Mouse (Mus musculus) liver, postnatal 0 days (tissue): ENCODE measurements around the gene Nell1. TPM values are rescaled to one million over a fixed set of nuclear protein-coding genes. Genes with fewer than 3 reads are reported as not detected.

Experiments used
- ATAC-seq: fragments of 200-750 bp; cut with Nextera tagmentation; 2 replicates; pipeline ENCODE4 v1.8.0; 2017; ENCODE audit warnings: mild to moderate bottlenecking, moderate library complexity
- DNase-seq: peaks from one replicate; pipeline ENCODE4 v3.0.0-alpha.2; 2016
- H3K27ac ChIP-seq: fragments of 300-500 bp; sonication (generic); 2 replicates; pipeline ENCODE4 v1.5.1; 2014; ENCODE audit warnings: antibody characterized with exemption, moderate library complexity, mild to moderate bottlenecking, low read depth
- H3K27me3 ChIP-seq: fragments of 300-500 bp; sonication (generic); 2 replicates; pipeline ENCODE4 v1.6.1; 2014; ENCODE audit warnings: low read length, control low read depth, mixed read lengths; ENCODE audit not compliant: insufficient read depth
- H3K36me3 ChIP-seq: fragments of 300-500 bp; sonication (generic); replicated peaks from 2 replicates; pipeline ENCODE4 v1.6.1; 2014; ENCODE audit warnings: mild to moderate bottlenecking, control low read depth, low read length, moderate library complexity, mixed read lengths; ENCODE audit not compliant: insufficient read depth
- H3K4me1 ChIP-seq: fragments of 300-500 bp; sonication (generic); 2 replicates; pipeline ENCODE4 v1.6.1; 2014; ENCODE audit warnings: antibody characterized with exemption, mild to moderate bottlenecking, control low read depth; ENCODE audit not compliant: insufficient read depth
- H3K4me2 ChIP-seq: fragments of 300-500 bp; sonication (generic); 2 replicates; pipeline ENCODE4 v1.6.1; 2014; ENCODE audit warnings: low read depth, mild to moderate bottlenecking, low read length, moderate library complexity, mixed read lengths
- H3K4me3 ChIP-seq: fragments of 300-500 bp; sonication (generic); 2 replicates; pipeline ENCODE4 v1.5.1; 2014; ENCODE audit warnings: low read depth, low read length
- H3K9ac ChIP-seq: fragments of 300-500 bp; sonication (generic); replicated peaks from 2 replicates; pipeline ENCODE4 v1.6.1; 2014; ENCODE audit warnings: mild to moderate bottlenecking, moderate library complexity
- H3K9me3 ChIP-seq: fragments of 300-500 bp; sonication (generic); 2 replicates; pipeline ENCODE4 v1.6.1; 2016; ENCODE audit warnings: mild to moderate bottlenecking, control low read depth, low read length, mixed read lengths
- CTCF ChIP-seq: sonication (generic); IDR thresholded peaks from 2 replicates; pipeline ENCODE4 v1.5.1; 2016; ENCODE audit warnings: antibody characterized with exemption, low read depth
- EP300 ChIP-seq: IDR thresholded peaks from 2 replicates; pipeline ENCODE4 v1.6.1; 2016; ENCODE audit warnings: antibody characterized with exemption, low read depth, mild to moderate bottlenecking
- WGBS: fragments of 180-500 bp; shearing (Covaris S2); extraction: QIAGEN DNeasy Blood & Tissue Kit; methylation state at CpG from one replicate; pipeline ENCODE4 v1.1.7; 2014; ENCODE audit not compliant: insufficient replicate concordance; 5-methylcytosine and 5-hydroxymethylcytosine counted together
- polyA plus RNA-seq: library from polyadenylated mRNA; unstranded; fragments of >200 nt; fragmentation: Nextera tagmentation; extraction: Ambion mirVana; gene quantifications from 2 replicates; pipeline ENCODE4 v1.2.1, GENCODE M21; 2015

Nell1 gene
- polyA plus RNA-seq, 1 experiment from 2014 or later, result not detected

GRCm38 (mm10) chr7:49942490-49942889, 32.2 kb upstream of the Nell1 start:
- ATAC-seq, result no peak
- no peak overlapping the region for H3K27ac ChIP-seq
- no peaks in the 10 kb centered on the region for H3K27me3 ChIP-seq
- no peak overlapping the region for H3K9ac ChIP-seq
- DNase-seq, result no peak
- no peak overlapping the region for H3K4me2 ChIP-seq
- H3K4me1 ChIP-seq, result no peaks in the 10 kb centered on the region
- no peak overlapping the region for H3K4me3 ChIP-seq
- no peak for TF ChIP-seq CTCF
- no peak for TF ChIP-seq EP300
- 49% methylated on average over 5 of the region's 5 CpGs for WGBS
- H3K9me3 ChIP-seq, result no peaks in the 10 kb centered on the region
- H3K36me3 ChIP-seq, result no peaks in the 10 kb centered on the region

DNA sequence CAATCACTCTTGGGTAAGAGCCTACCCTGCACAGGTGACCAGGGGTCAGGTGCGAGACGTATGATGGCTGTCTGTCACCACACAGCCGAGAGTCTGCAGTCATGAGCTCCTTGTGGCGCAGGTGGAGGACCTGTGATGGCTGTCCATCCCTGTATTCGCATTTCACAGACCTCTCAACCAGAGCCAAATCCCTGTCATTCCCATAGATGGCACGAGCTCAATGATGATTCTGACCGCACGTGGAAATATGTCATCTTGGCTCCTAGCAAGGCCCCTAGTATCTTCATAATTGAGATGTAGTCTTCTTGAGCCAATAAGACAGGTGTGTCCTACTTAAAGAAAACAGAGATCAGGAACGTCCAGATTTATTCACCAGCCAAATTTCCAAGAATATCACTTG, 28.0 kb upstream of the Nell1 start:
- Histone ChIP-seq H3K4me3 (no peak overlapping the region), H3K27ac (no peak overlapping the region), H3K4me1 (no peaks in the 10 kb centered on the region), H3K9ac (no peak overlapping the region), H3K36me3 (no peaks in the 10 kb centered on the region), H3K27me3 (no peaks in the 10 kb centered on the region), H3K4me2 (no peak overlapping the region), H3K9me3 (no peaks in the 10 kb centered on the region)
- no peak for TF ChIP-seq EP300
- no peak for TF ChIP-seq CTCF
- DNase-seq, result no peak
- 74% methylated on average over 9 of the region's 9 CpGs for WGBS
- ATAC-seq, result no peak

- no peak for ATAC-seq
- no peak for DNase-seq
- Histone ChIP-seq H3K9me3 (no peaks in the 10 kb centered on the region), H3K4me1 (no peaks in the 10 kb centered on the region), H3K9ac (no peak overlapping the region), H3K4me2 (no peak overlapping the region), H3K27ac (no peak overlapping the region), H3K36me3 (no peaks in the 10 kb centered on the region), H3K27me3 (no peaks in the 10 kb centered on the region), H3K4me3 (no peak overlapping the region)
- TF ChIP-seq EP300, result no peak
- TF ChIP-seq CTCF, result peak; percentile 64
- WGBS, result 53% methylated on average over 4 of the region's 4 CpGs
Observed at GRCm38 (mm10) chr7:49953546-49954181, 21.0 kb upstream of the Nell1 start.

DNA sequence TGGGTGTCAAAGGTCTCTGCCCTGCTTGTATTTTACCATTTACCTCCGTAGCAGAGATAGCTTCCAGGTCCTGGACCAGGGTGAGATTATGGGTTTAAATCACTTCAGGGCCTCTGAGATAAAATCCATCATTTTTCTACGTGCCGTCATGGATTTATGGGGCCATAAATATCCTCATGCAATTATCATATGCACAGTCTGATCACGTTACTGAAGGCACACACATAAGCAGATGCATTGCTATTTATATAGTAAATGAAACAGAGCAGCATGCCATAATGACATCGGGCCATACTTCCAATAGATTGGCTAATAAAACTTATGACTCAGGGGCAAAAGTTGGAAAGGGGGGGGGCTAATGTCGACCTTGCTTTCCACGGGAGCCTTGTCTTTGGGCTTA, 19.8 kb upstream of the Nell1 start:
- no peaks in the 10 kb centered on the region for H3K4me1 ChIP-seq
- no peaks in the 10 kb centered on the region for H3K27me3 ChIP-seq
- no peak overlapping the region for H3K4me2 ChIP-seq
- no peak for DNase-seq
- WGBS, result 64% methylated on average over 7 of the region's 7 CpGs
- H3K9me3 ChIP-seq, result no peaks in the 10 kb centered on the region
- no peak for ATAC-seq
- no peak for TF ChIP-seq CTCF
- TF ChIP-seq EP300, result no peak
- H3K27ac ChIP-seq, result no peak overlapping the region
- no peak overlapping the region for H3K4me3 ChIP-seq
- no peak overlapping the region for H3K9ac ChIP-seq
- no peaks in the 10 kb centered on the region for H3K36me3 ChIP-seq

DNA sequence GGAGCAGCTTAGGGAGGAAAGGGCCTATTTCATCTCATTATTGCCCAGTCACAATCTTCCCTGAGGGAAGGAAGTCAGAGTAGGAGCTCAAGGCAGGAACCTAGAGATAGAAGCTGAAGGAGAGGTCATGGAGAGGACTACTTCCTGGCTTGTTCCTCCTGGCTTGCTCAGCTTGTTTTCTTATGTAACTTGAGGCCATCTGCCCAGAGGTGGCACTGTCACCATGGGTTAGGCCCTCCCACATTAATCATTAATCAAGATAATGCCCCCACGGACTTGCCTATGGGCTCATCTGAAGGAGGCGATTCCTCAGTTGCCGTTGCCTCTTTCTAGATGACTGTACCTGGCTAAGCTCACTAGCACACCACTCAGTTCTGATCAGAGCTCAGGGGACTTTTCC, 17.5 kb upstream of the Nell1 start:
- Histone ChIP-seq H3K4me3 (no peak overlapping the region), H3K9ac (no peak overlapping the region), H3K9me3 (no peaks in the 10 kb centered on the region), H3K27ac (no peak overlapping the region), H3K36me3 (no peaks in the 10 kb centered on the region), H3K4me1 (no peaks in the 10 kb centered on the region), H3K27me3 (no peaks in the 10 kb centered on the region), H3K4me2 (no peak overlapping the region)
- no peak for ATAC-seq
- no peak for TF ChIP-seq CTCF
- TF ChIP-seq EP300, result no peak
- WGBS, result 52% methylated on average over 3 of the region's 3 CpGs
- no peak for DNase-seq

DNA sequence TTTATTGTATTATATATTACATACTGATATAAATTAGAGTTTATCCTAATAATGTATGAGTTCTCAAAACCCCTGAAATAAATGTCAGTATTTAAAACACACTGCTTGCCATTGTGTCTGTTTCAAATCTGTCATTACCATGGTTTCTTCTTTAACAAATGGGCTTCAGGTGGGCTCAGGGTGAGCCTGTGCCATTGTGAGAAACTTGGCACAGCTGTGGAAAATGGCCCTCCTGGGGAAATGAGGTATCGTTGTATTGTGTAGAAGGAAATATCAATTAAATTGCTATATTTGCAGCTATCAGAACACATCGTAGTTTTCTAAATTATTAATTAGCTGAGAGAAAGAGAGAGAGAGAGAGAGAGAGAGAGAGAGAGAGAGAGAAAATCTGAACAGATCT, 10.9 kb upstream of the Nell1 start:
- DNase-seq (no peak), ATAC-seq (no peak)
- Histone ChIP-seq H3K9me3 (no peaks in the 10 kb centered on the region), H3K9ac (no peak overlapping the region), H3K27me3 (no peaks in the 10 kb centered on the region), H3K4me3 (no peak overlapping the region), H3K36me3 (no peaks in the 10 kb centered on the region), H3K27ac (no peak overlapping the region), H3K4me1 (no peaks in the 10 kb centered on the region), H3K4me2 (no peak overlapping the region)
- TF ChIP-seq CTCF, result no peak
- no peak for TF ChIP-seq EP300
- WGBS, result 84% methylated on average over 2 of the region's 2 CpGs

GRCm38 (mm10) chr7:49969516-49969915, 5.1 kb upstream of the Nell1 start:
- no peaks in the 10 kb centered on the region for H3K4me1 ChIP-seq
- TF ChIP-seq CTCF, result no peak
- no peak for TF ChIP-seq EP300
- H3K36me3 ChIP-seq, result no peaks in the 10 kb centered on the region
- H3K4me2 ChIP-seq, result no peak overlapping the region
- ATAC-seq (no peak), DNase-seq (no peak)
- H3K9ac ChIP-seq, result no peak overlapping the region
- WGBS, result 44% methylated on average over 4 of the region's 4 CpGs
- H3K27me3 ChIP-seq, result peaks cover 9% of the 10 kb centered on the region
- H3K4me3 ChIP-seq, result no peak overlapping the region
- H3K27ac ChIP-seq, result no peak overlapping the region
- no peaks in the 10 kb centered on the region for H3K9me3 ChIP-seq
